Mouse (Mus musculus): ENCODE data around the gene Avpr2. TPM values are rescaled to one million over a fixed set of nuclear protein-coding genes. Genes with fewer than 3 reads are reported as not detected.

Avpr2 gene
- polyA plus RNA-seq, 1 experiment = 35.3 TPM

DNA sequence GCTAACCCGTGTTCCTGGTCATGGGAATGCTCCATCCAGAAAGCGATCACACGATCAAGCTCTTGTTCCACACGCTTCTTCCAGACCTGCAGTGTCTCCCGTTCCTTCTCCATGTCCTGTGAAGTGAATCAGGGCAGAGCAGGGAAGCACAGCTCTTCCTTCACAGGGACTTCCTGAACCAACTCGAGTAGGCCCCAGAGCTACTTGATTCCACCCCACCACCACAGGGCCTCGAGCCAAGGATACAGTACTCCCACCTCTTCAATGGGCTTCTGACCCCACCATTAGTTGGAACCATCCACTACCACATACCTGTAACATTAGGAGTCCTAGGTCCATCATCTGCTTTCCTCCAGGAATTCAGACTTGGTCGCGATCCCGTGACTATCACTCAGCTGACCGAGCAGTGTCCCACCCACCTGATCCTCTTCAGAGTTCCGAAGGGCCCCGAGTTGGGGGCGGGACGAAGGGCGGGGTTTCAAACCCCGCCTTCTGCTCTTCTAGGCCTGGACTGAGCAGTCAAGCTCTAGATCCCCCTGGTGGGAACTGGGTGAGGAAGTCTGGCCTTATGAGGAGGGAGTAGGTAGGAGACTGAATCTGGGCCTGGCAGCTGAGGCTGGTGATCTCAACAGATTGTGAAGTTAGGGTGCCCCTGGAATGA, 38.6 kb downstream of the Avpr2 start, which contains the start of gene Renbp:
Renbp (minus strand) TSS at position 449 of the 661 bp plus-strand sequence.
- no peaks in the 10 kb centered on the region for H3K27me3 ChIP-seq (replicated peaks; ENCODE audit: control insufficient read depth, insufficient read depth, low read length)
- TF ChIP-seq POLR2A (IDR thresholded peaks at IDR 0.05; ENCODE audit: low read depth, low read length) (no peak), CTCF (conservative IDR thresholded peaks at IDR 0.05; ENCODE audit: insufficient read depth, insufficient read length, low read depth, low read length) (no peak)

GRCm38 (mm10) chrX:73931871-73932270, 40.0 kb downstream of the Avpr2 start:
- no peak overlapping the region for H3K27ac ChIP-seq (ENCODE audit: insufficient read depth, low read depth, low read length)
- no peak for DNase-seq
- H3K36me3 ChIP-seq (ENCODE audit: control insufficient read depth, insufficient read depth, low read length) = no peaks in the 10 kb centered on the region
- H3K4me1 ChIP-seq (ENCODE audit: control insufficient read depth, insufficient read depth, low read length) = no peaks in the 10 kb centered on the region
- TF ChIP-seq CTCF (conservative IDR thresholded peaks at IDR 0.05; ENCODE audit: insufficient read depth, insufficient read length, low read depth, low read length) = no peak
- TF ChIP-seq POLR2A (IDR thresholded peaks at IDR 0.05; ENCODE audit: low read depth, low read length) = no peak
- WGBS = 60% methylated on average over 2 of the region's 2 CpGs
- H3K4me3 ChIP-seq (ENCODE audit: insufficient read depth, low read depth, low read length) = no peak overlapping the region
- H3K27me3 ChIP-seq (replicated peaks; ENCODE audit: control insufficient read depth, insufficient read depth, low read length) = no peaks in the 10 kb centered on the region

More for the DNA sequence above, 38.6 kb downstream of the Avpr2 start, which contains the start of gene Renbp:
- WGBS = 14% methylated on average over 17 of the region's 17 CpGs
- H3K36me3 ChIP-seq (ENCODE audit: control insufficient read depth, insufficient read depth, low read length) = no peaks in the 10 kb centered on the region
- H3K4me1 ChIP-seq (ENCODE audit: control insufficient read depth, insufficient read depth, low read length) = no peaks in the 10 kb centered on the region
- H3K4me3 ChIP-seq (ENCODE audit: insufficient read depth, low read depth, low read length) = peak within 1 kb of the TSS; percentile 82
- peak; percentile 88 for DNase-seq
- peak within 1 kb of the TSS; percentile 47; the same call in 1 of the 2 replicates for H3K27ac ChIP-seq (ENCODE audit: insufficient read depth, low read depth, low read length)

- Histone ChIP-seq H3K4me1 (ENCODE audit: control insufficient read depth, insufficient read depth, low read length) (no peaks in the 10 kb centered on the region), H3K36me3 (ENCODE audit: control insufficient read depth, insufficient read depth, low read length) (no peaks in the 10 kb centered on the region), H3K4me3 (ENCODE audit: insufficient read depth, low read depth, low read length) (no peak overlapping the region), H3K27ac (ENCODE audit: insufficient read depth, low read depth, low read length) (no peak overlapping the region), H3K27me3 (replicated peaks; ENCODE audit: control insufficient read depth, insufficient read depth, low read length) (no peaks in the 10 kb centered on the region)
- no peak for TF ChIP-seq CTCF (conservative IDR thresholded peaks at IDR 0.05; ENCODE audit: insufficient read depth, insufficient read length, low read depth, low read length)
- no peak for TF ChIP-seq POLR2A (IDR thresholded peaks at IDR 0.05; ENCODE audit: low read depth, low read length)
- 68% methylated on average over 2 of the region's 2 CpGs for WGBS
- no peak for DNase-seq
Measured at GRCm38 (mm10) chrX:73941860-73942259, 50.0 kb downstream of the Avpr2 start.

GRCm38 (mm10) chrX:73942294-73942693, 50.4 kb downstream of the Avpr2 start:
- H3K36me3 ChIP-seq (ENCODE audit: control insufficient read depth, insufficient read depth, low read length) = no peaks in the 10 kb centered on the region
- TF ChIP-seq CTCF (conservative IDR thresholded peaks at IDR 0.05; ENCODE audit: insufficient read depth, insufficient read length, low read depth, low read length) (no peak), POLR2A (IDR thresholded peaks at IDR 0.05; ENCODE audit: low read depth, low read length) (no peak)
- WGBS = 59% methylated on average over 2 of the region's 2 CpGs
- no peak overlapping the region for H3K4me3 ChIP-seq (ENCODE audit: insufficient read depth, low read depth, low read length)
- no peak overlapping the region for H3K27ac ChIP-seq (ENCODE audit: insufficient read depth, low read depth, low read length)
- DNase-seq = no peak
- H3K27me3 ChIP-seq (replicated peaks; ENCODE audit: control insufficient read depth, insufficient read depth, low read length) = no peaks in the 10 kb centered on the region
- H3K4me1 ChIP-seq (ENCODE audit: control insufficient read depth, insufficient read depth, low read length) = no peaks in the 10 kb centered on the region

Other genes with a start within 250 kb of the Avpr2 start
- 1.3 and 2.3 TPM in 2 replicates for gene Pnck, start 232.0 kb upstream of the Avpr2 start, polyA plus RNA-seq (2012; rRNA removed)
- gene Slc6a8, start 219.0 kb upstream of the Avpr2 start, polyA plus RNA-seq (2012; rRNA removed) = 228 and 237 TPM in 2 replicates
- 81.7 and 111 TPM in 2 replicates for gene Bcap31, start 175.9 kb upstream of the Avpr2 start, polyA plus RNA-seq (2012; rRNA removed)
- 20.0 and 20.2 TPM in 2 replicates for gene Abcd1, start 175.5 kb upstream of the Avpr2 start, polyA plus RNA-seq (2012; rRNA removed)
- 0.58 and 0.83 TPM in 2 replicates for gene Plxnb3, start 135.0 kb upstream of the Avpr2 start, polyA plus RNA-seq (2012; rRNA removed)
- gene Srpk3, start 117.7 kb upstream of the Avpr2 start, polyA plus RNA-seq (2012; rRNA removed) = 2.6 and 4.0 TPM in 2 replicates
- gene Idh3g, start 105.2 kb upstream of the Avpr2 start, polyA plus RNA-seq (2012; rRNA removed) = 749 and 831 TPM in 2 replicates
- 239 and 253 TPM in 2 replicates for gene Ssr4, start 105.1 kb upstream of the Avpr2 start, polyA plus RNA-seq (2012; rRNA removed)
- 0.88 and 0.94 TPM in 2 replicates for gene Pdzd4, start 67.1 kb upstream of the Avpr2 start, polyA plus RNA-seq (2012; rRNA removed)
- gene L1cam, start 4.0 kb downstream of the Avpr2 start, polyA plus RNA-seq (2012; rRNA removed) = 26.5 TPM in 2 replicates
- 8.9 and 15.5 TPM in 2 replicates for gene Arhgap4, start 29.8 kb downstream of the Avpr2 start, polyA plus RNA-seq (2012; rRNA removed)
- gene Naa10, start 29.8 kb downstream of the Avpr2 start, polyA plus RNA-seq (2012; rRNA removed) = 61.3 and 69.7 TPM in 2 replicates
- 125 and 144 TPM in 2 replicates for gene Renbp, start 38.7 kb downstream of the Avpr2 start, polyA plus RNA-seq (2012; rRNA removed)
- 34.3 and 37.3 TPM in 2 replicates for gene Hcfc1, start 74.3 kb downstream of the Avpr2 start, polyA plus RNA-seq (2012; rRNA removed)
- 91.7 and 131 TPM in 2 replicates for gene Irak1, start 131.8 kb downstream of the Avpr2 start, polyA plus RNA-seq (2012; rRNA removed)
- gene Opn1mw, start 235.4 kb downstream of the Avpr2 start, polyA plus RNA-seq (2012; rRNA removed) = not detected in 2 replicates
- 6.8 and 7.0 TPM in 2 replicates for gene Mecp2, start 243.3 kb downstream of the Avpr2 start, polyA plus RNA-seq (2012; rRNA removed)

All from kidney, adult 2 months (tissue).